Mouse (Mus musculus) MEL (cell line): Measurements from ENCODE around the gene Gfpt1.

Experiments used
- CTCF ChIP-seq, 3 experiments: IDR thresholded peaks in 2 of 3; conservative IDR thresholded peaks in 1 of 3; 2 replicates each; pipeline ENCODE4 v1.5.1; 2011 to 2012; ENCODE audit warnings: low read length in 3 of 3, low read depth in 2 of 3, mild to moderate bottlenecking in 2 of 3, improper control_type of control experiment in 1 of 3, inconsistent platforms in 1 of 3, mixed read lengths in 1 of 3, moderate library complexity in 1 of 3; ENCODE audit not compliant: control insufficient read depth in 1 of 3, insufficient read depth in 1 of 3, poor library complexity in 1 of 3, severe bottlenecking in 1 of 3
- KAT2A ChIP-seq: conservative IDR thresholded peaks from 2 replicates; pipeline ENCODE4 v1.6.1; 2012; ENCODE audit warnings: low read depth, low read length, improper control_type of control experiment, inconsistent platforms
- MAZ ChIP-seq: IDR thresholded peaks from 2 replicates; pipeline ENCODE4 v1.6.1; 2012; ENCODE audit warnings: low read depth, mild to moderate bottlenecking, inconsistent platforms, low read length, improper control_type of control experiment
- MEF2A ChIP-seq: IDR thresholded peaks from 2 replicates; pipeline ENCODE4 v1.6.1; 2014; ENCODE audit warnings: low read depth, mild to moderate bottlenecking, inconsistent platforms, low read length, improper control_type of control experiment; ENCODE audit not compliant: poor library complexity, insufficient replicate concordance, severe bottlenecking; ENCODE audit errors: extremely low read depth
- MXI1 ChIP-seq: IDR thresholded peaks from 2 replicates; pipeline ENCODE4 v1.6.1; 2011; ENCODE audit warnings: mild to moderate bottlenecking, low read depth, low read length, improper control_type of control experiment
- NELFE ChIP-seq: IDR thresholded peaks from 2 replicates; pipeline ENCODE4 v1.6.1; 2011; ENCODE audit warnings: low read depth, low read length, improper control_type of control experiment
- NRF1 ChIP-seq: IDR thresholded peaks from 2 replicates; pipeline ENCODE4 v1.6.1; 2014; ENCODE audit warnings: low read depth, mild to moderate bottlenecking, inconsistent platforms, low read length, improper control_type of control experiment, moderate library complexity; ENCODE audit not compliant: poor library complexity, insufficient read depth, severe bottlenecking
- POLR2A ChIP-seq, 2 experiments: IDR thresholded peaks; 2 replicates each; pipeline ENCODE4 v1.6.1; 2011 to 2012; ENCODE audit warnings: low read length in 2 of 2, mild to moderate bottlenecking in 2 of 2, control low read depth in 1 of 2, improper control_type of control experiment in 1 of 2, low read depth in 1 of 2, moderate library complexity in 1 of 2; ENCODE audit not compliant: control insufficient read depth in 1 of 2, insufficient read depth in 1 of 2, poor library complexity in 1 of 2
- POLR2AphosphoS2 ChIP-seq: IDR thresholded peaks from 2 replicates; pipeline ENCODE4 v1.6.1; 2011; ENCODE audit warnings: low read length, improper control_type of control experiment
- RAD21 ChIP-seq: IDR thresholded peaks from 2 replicates; pipeline ENCODE4 v1.6.1; 2011; ENCODE audit warnings: mild to moderate bottlenecking, low read depth, low read length, improper control_type of control experiment
- SIN3A ChIP-seq: IDR thresholded peaks from 2 replicates; pipeline ENCODE4 v1.6.1; 2012; ENCODE audit warnings: low read length, improper control_type of control experiment, inconsistent platforms
- USF2 ChIP-seq, 2 experiments: IDR thresholded peaks; 2 replicates each; pipeline ENCODE4 v1.6.1; 2011 to 2012; ENCODE audit warnings: improper control_type of control experiment in 2 of 2, low read length in 2 of 2, borderline replicate concordance in 1 of 2, inconsistent platforms in 1 of 2, low read depth in 1 of 2, mild to moderate bottlenecking in 1 of 2; ENCODE audit not compliant: insufficient read depth in 1 of 2

DNA sequence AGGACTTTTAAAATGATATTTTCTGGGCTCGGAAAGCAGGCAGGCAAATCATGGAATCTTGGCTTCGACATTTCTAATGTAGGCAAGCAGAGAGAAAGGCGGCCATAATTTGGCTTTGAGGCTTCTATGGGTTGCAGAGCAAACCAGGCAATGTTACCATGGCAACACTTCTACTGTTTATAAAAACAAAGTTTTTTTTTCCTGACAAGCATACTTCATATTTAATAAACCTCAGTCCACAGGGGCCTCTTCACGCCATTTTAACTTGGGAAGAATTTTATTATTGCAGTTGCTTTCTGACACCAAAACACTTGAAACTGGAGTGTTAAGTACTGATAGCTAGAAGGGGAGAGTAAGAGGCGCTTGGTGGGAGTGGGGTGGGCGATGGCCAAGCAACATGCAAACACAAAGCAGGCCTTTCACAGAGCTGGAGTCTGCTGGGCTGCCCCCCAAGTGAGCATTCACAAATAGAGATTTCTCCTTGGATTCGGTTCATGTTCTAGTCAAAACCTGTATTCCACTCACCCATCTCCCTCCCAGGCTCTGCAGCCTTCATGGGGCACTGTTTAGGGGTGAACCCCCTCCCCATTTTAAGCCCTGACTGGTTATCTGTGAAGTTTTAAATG is 57.1 kb downstream of the Gfpt1 start:
- no peak for TF ChIP-seq POLR2A (IDR thresholded peaks at IDR 0.05; ENCODE audit: control insufficient read depth in 1 of 2, insufficient read depth in 1 of 2, low read depth in 1 of 2, low read length in 2 of 2, poor library complexity in 1 of 2)
- no peak for TF ChIP-seq RAD21
- no peak for TF ChIP-seq POLR2AphosphoS2
- no peak for TF ChIP-seq MXI1
- no peak for TF ChIP-seq CTCF (IDR thresholded peaks at IDR 0.05 in 2 of 3, conservative IDR thresholded peaks at IDR 0.05 in 1 of 3; ENCODE audit: control insufficient read depth in 1 of 3, insufficient read depth in 1 of 3, low read depth in 2 of 3, low read length in 3 of 3, poor library complexity in 1 of 3, severe bottlenecking in 1 of 3)
- no peak for TF ChIP-seq NRF1
- no peak for TF ChIP-seq MAZ
- TF ChIP-seq USF2 (IDR thresholded peaks at IDR 0.05; ENCODE audit: borderline replicate concordance in 1 of 2, insufficient read depth in 1 of 2, low read depth in 1 of 2, low read length in 2 of 2) = no peak
- TF ChIP-seq SIN3A = no peak
- no peak for TF ChIP-seq NELFE
- TF ChIP-seq KAT2A = no peak
- no peak for TF ChIP-seq MEF2A
